Mouse (Mus musculus) limb, embryonic 14.5 days (tissue): ENCODE data around the gene Rnaseh2b. TPM values are rescaled to one million over a fixed set of nuclear protein-coding genes. Genes with fewer than 3 reads are reported as not detected.

Source experiments
- ATAC-seq: fragments of 200-750 bp; cut with Nextera tagmentation; 2 replicates; pipeline ENCODE4 v1.8.0; 2017; ENCODE audit warnings: low read depth, moderate number of reproducible peaks, moderate TSS enrichment; ENCODE audit not compliant: low FRiP score
- DNase-seq: peaks from one replicate; pipeline ENCODE4 v3.0.0-alpha.2; 2015; ENCODE audit warnings: low spot score
- H3K27ac ChIP-seq: fragments of 300-500 bp; sonication (generic); replicated peaks from 2 replicates; pipeline ENCODE4 v1.5.1; 2014; ENCODE audit warnings: low read depth, mild to moderate bottlenecking, low read length, moderate library complexity, mixed read lengths
- H3K27me3 ChIP-seq: fragments of 300-500 bp; sonication (generic); 2 replicates; pipeline ENCODE4 v1.6.1; 2014; ENCODE audit warnings: low read length, mixed read lengths; ENCODE audit not compliant: control insufficient read depth, insufficient read depth
- H3K36me3 ChIP-seq: fragments of 300-500 bp; sonication (generic); 2 replicates; pipeline ENCODE4 v1.6.1; 2014; ENCODE audit warnings: mild to moderate bottlenecking, low read length, moderate library complexity, mixed read lengths; ENCODE audit not compliant: control insufficient read depth, insufficient read depth
- H3K4me1 ChIP-seq: fragments of 300-500 bp; sonication (generic); 2 replicates; pipeline ENCODE4 v1.6.1; 2014; ENCODE audit warnings: antibody characterized with exemption, low read length, mixed read lengths; ENCODE audit not compliant: control insufficient read depth, insufficient read depth
- H3K4me2 ChIP-seq: fragments of 300-500 bp; sonication (generic); replicated peaks from 2 replicates; pipeline ENCODE4 v1.6.1; 2014; ENCODE audit warnings: low read depth, mild to moderate bottlenecking, low read length, moderate library complexity; ENCODE audit not compliant: severe bottlenecking
- H3K4me3 ChIP-seq: fragments of 300-500 bp; sonication (generic); replicated peaks from 2 replicates; pipeline ENCODE4 v1.5.1; 2014; ENCODE audit warnings: low read length
- H3K9ac ChIP-seq: fragments of 300-500 bp; sonication (generic); 2 replicates; pipeline ENCODE4 v1.6.1; 2014; ENCODE audit warnings: mild to moderate bottlenecking, low read depth, low read length, moderate library complexity; ENCODE audit not compliant: severe bottlenecking
- H3K9me3 ChIP-seq: fragments of 300-500 bp; sonication (generic); 2 replicates; pipeline ENCODE4 v1.6.1; 2016; ENCODE audit warnings: low read length; ENCODE audit not compliant: control insufficient read depth
- POLR2A ChIP-seq: fragments of 200-500 bp; IDR thresholded peaks from 2 replicates; pipeline ENCODE4 v1.8.0; 2012; ENCODE audit warnings: inconsistent platforms, mild to moderate bottlenecking, moderate library complexity, borderline replicate concordance; ENCODE audit not compliant: insufficient read depth, insufficient read length; ENCODE audit errors: extremely low read depth
- WGBS: fragments of 180-500 bp; shearing (Covaris S2); extraction: QIAGEN DNeasy Blood & Tissue Kit; methylation state at CpG from one replicate; pipeline ENCODE4 v1.1.7; 2014; 5-methylcytosine and 5-hydroxymethylcytosine counted together
- polyA plus RNA-seq, 2 experiments: library from polyadenylated mRNA; depleted of rRNA in 1 of 2; stranded (reverse) in 1 of 2; unstranded in 1 of 2; fragments of >200 nt; fragmentation: Nextera tagmentation in 1 of 2; extraction: Ambion mirVana in 1 of 2; gene quantifications; 2 replicates each; pipeline versions ENCODE4 v1.2.1 to v1.2.3; 2012 to 2014

Rnaseh2b gene
- polyA plus RNA-seq, 2 experiments = 29.6 to 58.8 TPM

DNA sequence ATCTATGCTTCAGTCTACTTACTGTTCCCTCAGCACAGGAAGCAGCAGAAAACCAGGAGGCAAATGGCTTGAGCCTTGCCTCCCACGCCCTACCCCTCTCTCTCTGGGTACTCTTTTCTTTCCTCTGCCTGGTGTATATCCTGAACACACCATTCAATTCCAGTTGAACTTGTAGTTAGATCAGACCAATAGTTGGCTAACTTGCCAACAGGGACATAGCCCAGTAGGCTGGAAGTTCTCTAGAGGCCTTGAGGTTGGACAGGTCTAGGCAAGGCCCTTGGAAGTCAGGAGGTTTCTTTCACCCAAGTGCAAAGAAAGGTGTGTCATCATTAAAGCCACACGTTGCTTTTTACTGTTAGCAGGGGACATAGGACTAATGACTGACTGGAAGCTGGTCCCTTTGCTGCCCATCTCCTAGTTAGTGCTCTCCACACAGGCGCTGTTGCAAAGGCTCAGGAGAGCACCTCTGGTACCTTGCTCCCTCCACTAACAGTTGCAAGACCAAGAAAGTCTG lies 91.5 kb downstream of the Rnaseh2b start:
- no peaks in the 10 kb centered on the region; the same call in 1 of the 2 replicates for H3K4me1 ChIP-seq
- H3K27ac ChIP-seq = no peak overlapping the region
- DNase-seq (no peak), ATAC-seq (no peak)
- H3K9me3 ChIP-seq = no peaks in the 10 kb centered on the region
- no peak overlapping the region for H3K4me2 ChIP-seq
- no peak overlapping the region for H3K4me3 ChIP-seq
- no peaks in the 10 kb centered on the region for H3K27me3 ChIP-seq
- H3K36me3 ChIP-seq = no peaks in the 10 kb centered on the region
- 84% methylated on average over 3 of the region's 3 CpGs for WGBS
- H3K9ac ChIP-seq = no peak overlapping the region
- TF ChIP-seq POLR2A = no peak

DNA sequence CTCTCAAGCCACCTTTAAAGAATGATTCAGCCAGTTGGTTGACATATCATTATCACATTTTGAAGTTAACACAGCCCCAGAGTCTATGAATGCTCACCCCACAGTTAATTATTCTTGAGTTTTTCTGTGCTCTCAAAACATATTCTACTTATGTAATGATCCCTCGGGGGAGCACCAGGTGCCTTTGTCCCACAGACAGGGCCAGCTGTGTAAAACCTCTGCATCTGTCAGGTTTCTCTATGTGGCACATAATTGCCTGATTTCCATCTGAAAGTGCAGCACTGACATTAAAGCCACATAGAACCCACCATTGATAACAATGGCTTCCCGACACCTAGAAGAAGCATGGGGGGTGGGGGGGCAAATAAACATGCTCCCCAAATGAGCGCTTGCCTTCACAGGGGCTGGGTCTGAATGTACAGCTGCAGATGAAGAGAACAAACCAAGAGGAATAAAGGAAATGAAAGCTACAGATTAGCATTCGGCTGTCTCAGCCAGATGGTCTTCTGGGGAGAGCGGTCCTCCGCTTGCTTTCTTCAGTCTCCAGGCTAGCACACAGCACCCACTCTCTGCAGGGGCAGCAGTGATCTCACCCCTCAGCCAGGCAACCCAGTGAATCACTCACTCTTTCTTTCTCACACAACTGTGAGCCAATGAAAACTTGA lies 96.8 kb downstream of the Rnaseh2b start:
- no peak overlapping the region; the same call in 1 of the 2 replicates for H3K27ac ChIP-seq
- no peaks in the 10 kb centered on the region for H3K9me3 ChIP-seq
- 60% methylated on average over 6 of the region's 6 CpGs for WGBS

DNA sequence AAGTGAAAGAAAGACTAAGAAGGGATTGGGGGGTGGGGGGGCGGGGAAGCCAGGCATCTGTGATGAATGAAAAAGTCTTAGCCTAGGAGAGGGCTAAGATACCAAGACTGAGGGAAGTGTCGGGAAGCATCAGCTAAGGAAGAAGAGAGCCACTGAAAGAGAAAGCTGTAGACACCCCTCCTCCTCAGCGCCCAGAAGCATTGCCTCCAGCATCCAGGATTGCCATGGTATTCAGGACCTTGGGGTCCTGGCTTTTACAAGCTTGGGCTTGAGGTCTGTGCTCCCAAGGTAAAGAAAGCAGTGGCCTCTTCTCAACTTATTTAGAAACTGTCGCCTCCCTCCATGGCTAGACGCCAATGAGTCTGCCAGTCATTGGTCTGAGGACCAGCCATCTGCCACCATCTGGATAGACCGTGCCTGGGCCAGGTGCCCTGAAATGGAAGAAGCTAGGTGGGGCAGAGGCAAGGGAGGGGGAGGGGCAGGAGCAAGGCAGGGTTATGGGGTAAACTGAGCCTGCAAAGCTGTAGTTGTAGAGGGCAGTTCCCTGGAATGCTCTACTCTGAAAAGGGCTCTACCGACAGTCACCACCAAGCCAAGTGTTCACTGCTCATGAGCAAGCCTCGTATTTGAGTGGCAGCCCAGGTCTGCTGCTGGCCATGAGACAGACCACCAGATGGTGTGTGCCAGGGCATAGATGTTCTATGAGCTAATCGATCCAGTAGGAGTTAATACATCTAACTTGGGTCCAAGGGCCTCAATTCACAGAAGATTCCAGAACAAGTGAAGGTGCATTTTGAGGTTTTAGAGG lies 97.5 kb downstream of the Rnaseh2b start:
- Histone ChIP-seq H3K36me3 (no peaks in the 10 kb centered on the region), H3K4me2 (no peak overlapping the region), H3K27me3 (no peaks in the 10 kb centered on the region), H3K9me3 (no peaks in the 10 kb centered on the region), H3K4me3 (no peak overlapping the region), H3K4me1 (peaks cover 15% of the 10 kb centered on the region), H3K27ac (no peak overlapping the region), H3K9ac (no peak overlapping the region)
- 68% methylated on average over 9 of the region's 9 CpGs for WGBS
- no peak for TF ChIP-seq POLR2A
- DNase-seq = peak; percentile 23
- ATAC-seq = no peak

More for the DNA sequence above, 96.8 kb downstream of the Rnaseh2b start:
- Histone ChIP-seq H3K27me3 (no peaks in the 10 kb centered on the region), H3K36me3 (no peaks in the 10 kb centered on the region), H3K4me2 (no peak overlapping the region), H3K4me1 (peaks cover 15% of the 10 kb centered on the region), H3K4me3 (no peak overlapping the region), H3K9ac (no peak overlapping the region)
- ATAC-seq (no peak), DNase-seq (no peak)
- no peak for TF ChIP-seq POLR2A

DNA sequence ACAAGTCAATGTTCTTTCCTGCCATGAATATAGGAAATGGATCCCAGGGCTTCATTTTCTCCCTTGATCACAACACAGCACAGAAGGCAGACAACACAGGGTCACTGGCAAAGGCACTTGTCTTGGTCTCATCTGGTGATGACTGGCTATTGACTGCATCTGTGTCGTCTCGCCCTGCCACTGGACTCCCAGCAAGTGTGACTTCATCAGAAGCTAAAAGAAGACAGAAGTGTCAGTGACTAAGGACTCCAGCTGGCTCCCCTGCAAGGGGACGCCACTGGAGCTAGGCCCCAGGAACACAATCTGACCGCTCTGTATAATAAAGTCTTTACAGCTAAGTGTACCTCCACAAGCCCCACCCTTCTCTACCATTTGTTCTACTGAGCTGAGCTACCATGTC lies 100.4 kb downstream of the Rnaseh2b start:
- Histone ChIP-seq H3K27ac (no peak overlapping the region), H3K4me2 (no peak overlapping the region), H3K9me3 (no peaks in the 10 kb centered on the region), H3K27me3 (no peaks in the 10 kb centered on the region), H3K36me3 (no peaks in the 10 kb centered on the region), H3K4me3 (no peak overlapping the region), H3K4me1 (peaks cover 15% of the 10 kb centered on the region), H3K9ac (no peak overlapping the region)
- 65% methylated on average over 4 of the region's 4 CpGs for WGBS
- DNase-seq (no peak), ATAC-seq (no peak)
- no peak for TF ChIP-seq POLR2A

DNA sequence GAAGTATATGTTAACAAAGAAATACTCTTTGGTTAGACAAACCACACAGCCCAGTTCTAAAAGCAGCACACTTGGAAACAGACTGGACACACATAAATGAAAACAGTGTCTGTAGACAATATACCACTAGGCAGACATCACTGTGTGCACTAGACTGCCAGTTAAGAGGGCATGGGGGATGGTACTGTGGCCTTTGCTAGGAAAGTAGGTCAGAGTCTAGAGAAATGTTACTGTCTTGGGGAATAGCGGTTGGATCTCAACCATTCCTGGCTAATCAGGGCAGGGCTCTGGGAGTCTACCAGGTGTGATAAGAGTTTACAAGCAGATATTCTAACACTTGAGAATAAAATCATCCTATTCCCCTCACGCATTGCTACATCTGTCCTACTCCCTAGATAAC lies 103.0 kb downstream of the Rnaseh2b start:
- ATAC-seq (no peak), DNase-seq (no peak)
- no peak for TF ChIP-seq POLR2A

More for the DNA sequence above, 103.0 kb downstream of the Rnaseh2b start:
- 88% methylated on average over 2 of the region's 2 CpGs for WGBS
- H3K4me1 ChIP-seq = peaks cover 4% of the 10 kb centered on the region; the same call in 1 of the 2 replicates
- no peaks in the 10 kb centered on the region for H3K9me3 ChIP-seq
- H3K36me3 ChIP-seq = no peaks in the 10 kb centered on the region
- no peak overlapping the region for H3K9ac ChIP-seq
- no peak overlapping the region for H3K4me3 ChIP-seq
- H3K27ac ChIP-seq = no peak overlapping the region
- no peaks in the 10 kb centered on the region for H3K27me3 ChIP-seq
- H3K4me2 ChIP-seq = no peak overlapping the region
